Mouse (Mus musculus): ENCODE data around the gene H2al2a. TPM values are rescaled to one million over a fixed set of nuclear protein-coding genes. Genes with fewer than 3 reads are reported as not detected.
A peak's percentile ranks its signal among the peaks of the same experiment; 100 is the strongest.

H2al2a gene
- polyA plus RNA-seq, 1 experiment from 2014 or later, result not detected

DNA sequence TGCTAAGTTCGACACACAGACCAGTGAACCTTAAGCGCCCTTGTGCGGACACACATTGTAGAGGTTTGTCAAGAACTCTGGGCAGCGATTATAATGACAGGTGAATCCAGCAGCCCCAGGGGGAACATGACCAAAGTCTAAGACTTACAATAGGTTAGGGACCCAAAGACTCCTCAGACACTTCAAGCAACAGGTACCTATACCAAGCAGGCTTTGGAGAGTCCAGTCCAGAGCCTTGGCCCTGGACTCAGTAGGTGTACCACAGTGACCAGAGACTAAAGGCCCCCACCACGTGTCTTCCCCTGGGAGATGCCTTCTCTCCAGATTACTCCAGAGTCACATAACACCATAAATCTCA, 35.8 kb upstream of the H2al2a start:
- WGBS (ENCODE audit: missing documents), result 91% methylated on average over 5 of the region's 5 CpGs
- no peak overlapping the region for H3K27ac ChIP-seq
- H3K4me3 ChIP-seq (ENCODE audit: inconsistent target), result no peak overlapping the region
- H3K36me3 ChIP-seq (ENCODE audit: inconsistent target), result no peaks in the 10 kb centered on the region
- H3K79me2 ChIP-seq (ENCODE audit: inconsistent target), result no peaks in the 10 kb centered on the region

DNA sequence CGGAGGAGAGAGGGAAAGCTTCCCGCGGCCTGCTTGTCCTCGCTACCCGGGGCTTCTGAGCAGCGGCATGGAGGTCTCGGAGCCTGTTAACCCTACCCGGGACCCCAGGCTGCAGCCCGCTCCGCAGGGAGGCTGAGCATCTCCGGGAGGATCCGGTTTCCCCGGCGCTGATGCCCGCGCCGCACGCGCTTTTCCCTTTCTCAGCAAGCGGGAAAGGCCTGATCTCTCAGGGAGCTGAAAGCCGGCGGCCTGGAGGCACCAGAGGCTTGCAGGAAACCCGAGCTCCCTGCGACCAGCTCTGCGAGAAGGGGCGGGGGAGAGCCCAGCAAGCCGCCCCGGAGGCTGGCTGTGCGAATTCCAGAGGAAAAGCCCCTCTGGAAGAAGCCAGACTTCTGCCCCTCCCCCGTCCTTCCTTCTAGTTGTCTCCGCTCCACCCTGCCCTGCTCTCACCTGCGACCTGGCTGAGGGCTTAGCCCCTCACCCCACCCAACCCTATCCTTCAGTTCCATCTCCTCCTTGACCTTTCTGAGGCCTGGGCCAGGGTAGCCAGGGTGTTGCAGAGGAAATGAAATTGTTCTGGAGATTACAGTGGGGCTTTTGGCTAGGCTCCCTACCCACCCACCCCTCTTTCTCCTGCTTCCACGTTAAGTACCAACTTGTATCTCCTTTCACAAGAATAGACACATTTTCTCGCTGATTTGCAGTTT, 35.2 kb upstream of the H2al2a start:
- Histone ChIP-seq H3K4me3 (ENCODE audit: inconsistent target) (no peak overlapping the region), H3K27ac (no peak overlapping the region), H3K79me2 (ENCODE audit: inconsistent target) (no peaks in the 10 kb centered on the region), H3K36me3 (ENCODE audit: inconsistent target) (no peaks in the 10 kb centered on the region)
- WGBS (ENCODE audit: missing documents), result 17% methylated on average over 34 of the region's 34 CpGs

DNA sequence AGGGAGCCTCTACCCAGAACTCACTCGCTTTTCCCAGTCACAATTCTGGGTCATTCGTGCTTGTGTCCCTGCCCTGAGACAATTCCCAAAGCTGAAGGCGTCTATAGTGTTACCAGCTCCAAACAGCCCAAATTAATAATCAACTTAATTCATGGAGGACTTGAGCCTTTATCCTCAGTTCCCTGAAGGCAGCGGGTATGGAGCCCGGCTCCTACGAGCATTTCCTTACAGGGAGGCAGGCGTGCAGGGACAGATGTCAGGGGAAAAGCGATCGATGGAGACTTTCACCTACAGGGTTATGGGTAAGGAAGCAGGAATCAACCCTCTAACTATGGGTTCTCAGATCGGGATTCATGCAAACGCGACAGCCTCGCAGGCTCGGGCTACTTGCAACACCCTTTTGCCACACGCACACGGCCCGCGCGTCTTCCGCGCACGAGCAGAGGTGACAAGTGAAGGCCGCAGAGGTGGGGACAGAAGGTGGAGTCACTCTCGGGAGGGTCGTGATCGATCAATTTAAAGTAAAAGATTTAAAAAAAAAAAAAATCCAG, 34.6 kb upstream of the H2al2a start:
- Histone ChIP-seq H3K79me2 (ENCODE audit: inconsistent target) (no peaks in the 10 kb centered on the region), H3K36me3 (ENCODE audit: inconsistent target) (no peaks in the 10 kb centered on the region), H3K4me3 (ENCODE audit: inconsistent target) (no peak overlapping the region), H3K27ac (no peak overlapping the region)
- WGBS (ENCODE audit: missing documents), result 23% methylated on average over 23 of the region's 26 CpGs

- Histone ChIP-seq H3K36me3 (ENCODE audit: inconsistent target) (no peaks in the 10 kb centered on the region), H3K27ac (no peak overlapping the region), H3K4me3 (ENCODE audit: inconsistent target) (no peak overlapping the region), H3K79me2 (ENCODE audit: inconsistent target) (no peaks in the 10 kb centered on the region)
- WGBS (ENCODE audit: missing documents), result 93% methylated on average over 8 of the region's 8 CpGs
These were observed 33.8 kb upstream of the H2al2a start for GRCm38 (mm10) chr2:18030581-18030980.

- no peak overlapping the region for H3K27ac ChIP-seq
- no peaks in the 10 kb centered on the region for H3K79me2 ChIP-seq (ENCODE audit: inconsistent target)
- H3K36me3 ChIP-seq (ENCODE audit: inconsistent target), result no peaks in the 10 kb centered on the region
- WGBS (ENCODE audit: missing documents), result 89% methylated on average over 7 of the region's 7 CpGs
- H3K4me3 ChIP-seq (ENCODE audit: inconsistent target), result no peak overlapping the region
These were observed 32.9 kb upstream of the H2al2a start for GRCm38 (mm10) chr2:18029656-18030055.

DNA sequence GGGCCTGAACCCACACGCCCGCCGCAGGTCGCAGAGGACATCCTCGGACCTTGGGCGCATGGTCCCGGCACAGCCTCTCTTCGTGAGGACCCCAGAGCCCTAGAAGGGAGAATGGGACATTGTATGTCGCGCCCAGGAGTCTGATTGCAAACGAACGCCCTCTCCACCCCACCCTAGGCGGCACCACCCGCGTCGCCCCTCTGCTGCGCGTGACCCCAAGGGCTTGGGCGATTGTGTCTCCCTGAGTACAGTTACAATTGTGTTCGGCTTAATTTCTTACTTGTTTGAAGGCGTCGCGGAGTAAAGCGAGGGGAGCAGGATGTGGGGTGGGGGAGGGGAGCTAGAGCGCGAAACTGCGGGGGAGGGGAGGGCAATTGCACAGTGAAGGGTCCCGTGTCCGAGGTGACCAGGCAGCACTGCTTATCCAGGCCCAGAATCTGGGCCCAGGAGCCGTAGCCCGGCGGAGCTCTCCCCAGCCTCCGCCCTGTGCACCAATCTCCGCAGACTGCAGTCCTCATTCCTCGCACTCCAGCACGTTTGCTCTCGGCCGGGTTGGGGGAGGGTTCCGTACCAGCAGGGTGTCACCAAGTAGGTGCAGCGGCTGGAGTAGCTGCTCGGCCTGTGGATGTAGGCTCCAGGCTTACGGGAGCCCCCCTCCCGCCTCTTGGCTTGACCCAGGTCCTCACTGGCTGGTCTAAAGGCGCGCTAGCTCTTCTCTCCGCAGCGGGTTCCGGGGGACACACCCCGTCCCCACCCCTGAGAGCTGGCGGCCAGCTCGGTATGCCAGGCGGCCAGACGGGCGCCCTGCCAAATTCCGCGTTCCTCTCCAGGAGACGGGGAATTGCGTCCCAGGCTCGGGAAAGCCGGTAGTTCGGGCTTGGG, 31.6 kb upstream of the H2al2a start:
- WGBS (ENCODE audit: missing documents), result 1% methylated on average over 61 of the region's 61 CpGs
- H3K27ac ChIP-seq, result peak overlapping the region; percentile 5; the same call in 1 of the 2 replicates
- peak overlapping the region; percentile 58 for H3K4me3 ChIP-seq (ENCODE audit: inconsistent target)
- no peaks in the 10 kb centered on the region for H3K36me3 ChIP-seq (ENCODE audit: inconsistent target)
- H3K79me2 ChIP-seq (ENCODE audit: inconsistent target), result no peaks in the 10 kb centered on the region

GRCm38 (mm10) chr2:18027448-18028139, 30.8 kb upstream of the H2al2a start:
- Histone ChIP-seq H3K36me3 (ENCODE audit: inconsistent target) (no peaks in the 10 kb centered on the region), H3K27ac (peak overlapping the region; percentile 5; the same call in 1 of the 2 replicates), H3K79me2 (ENCODE audit: inconsistent target) (no peaks in the 10 kb centered on the region), H3K4me3 (ENCODE audit: inconsistent target) (peak overlapping the region; percentile 58)
- WGBS (ENCODE audit: missing documents), result under 1% methylated on average over 44 of the region's 44 CpGs

DNA sequence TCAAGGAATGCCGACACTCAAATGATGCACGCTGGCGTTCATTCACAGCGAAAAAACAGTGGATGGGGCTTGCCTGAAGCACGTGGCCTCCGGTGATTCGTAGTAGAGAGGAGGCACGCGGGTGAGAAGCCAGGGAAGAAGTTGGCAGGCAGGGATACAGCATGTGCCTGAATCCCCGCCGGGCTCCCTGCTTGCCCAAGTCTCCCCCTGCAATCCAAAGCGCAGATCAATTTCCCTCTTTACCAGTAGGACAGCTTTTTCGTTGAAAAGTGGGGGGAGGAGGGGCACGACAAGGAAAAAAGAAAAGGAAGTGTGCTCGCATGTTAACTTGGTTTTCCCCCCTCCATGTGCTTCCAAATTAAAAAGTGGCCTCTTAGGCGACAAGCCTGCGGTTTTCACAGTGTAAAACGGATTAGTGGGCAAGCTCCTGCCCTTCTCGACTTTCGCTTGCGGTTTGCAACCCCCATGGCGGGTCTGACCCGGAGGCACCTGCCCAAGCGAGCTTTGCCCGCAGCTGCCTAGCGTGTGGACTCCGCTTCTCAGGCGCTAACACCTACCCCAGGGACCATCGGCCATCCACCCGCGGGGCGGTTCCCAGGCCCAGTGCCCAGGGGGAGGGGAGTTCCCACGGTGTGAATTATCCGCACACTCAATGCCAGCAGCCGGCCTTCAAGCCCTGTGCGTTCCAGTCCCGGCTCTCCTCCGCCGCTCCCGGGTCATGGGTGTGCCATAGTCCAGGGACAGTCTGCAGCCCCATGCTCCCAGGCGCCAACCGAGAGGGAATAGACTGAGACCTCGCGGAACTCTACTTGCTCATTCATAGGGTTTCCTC, 29.6 kb upstream of the H2al2a start:
- 1% methylated on average over 44 of the region's 44 CpGs for WGBS (ENCODE audit: missing documents)

GRCm38 (mm10) chr2:18025781-18026115, 29.0 kb upstream of the H2al2a start:
- no peaks in the 10 kb centered on the region for H3K36me3 ChIP-seq (ENCODE audit: inconsistent target)
- no peaks in the 10 kb centered on the region for H3K79me2 ChIP-seq (ENCODE audit: inconsistent target)
- peak overlapping the region; percentile 58 for H3K4me3 ChIP-seq (ENCODE audit: inconsistent target)
- WGBS (ENCODE audit: missing documents), result 3% methylated on average over 14 of the region's 14 CpGs
- no peak overlapping the region for H3K27ac ChIP-seq

More for the DNA sequence above, 29.6 kb upstream of the H2al2a start:
- H3K27ac ChIP-seq, result no peak overlapping the region
- H3K36me3 ChIP-seq (ENCODE audit: inconsistent target), result no peaks in the 10 kb centered on the region
- no peaks in the 10 kb centered on the region for H3K79me2 ChIP-seq (ENCODE audit: inconsistent target)
- H3K4me3 ChIP-seq (ENCODE audit: inconsistent target), result peak overlapping the region; percentile 58

GRCm38 (mm10) chr2:18025116-18025515, 28.4 kb upstream of the H2al2a start:
- no peak overlapping the region for H3K4me3 ChIP-seq (ENCODE audit: inconsistent target)
- H3K27ac ChIP-seq, result no peak overlapping the region
- H3K36me3 ChIP-seq (ENCODE audit: inconsistent target), result no peaks in the 10 kb centered on the region
- 75% methylated on average over 5 of the region's 5 CpGs for WGBS (ENCODE audit: missing documents)
- no peaks in the 10 kb centered on the region for H3K79me2 ChIP-seq (ENCODE audit: inconsistent target)

DNA sequence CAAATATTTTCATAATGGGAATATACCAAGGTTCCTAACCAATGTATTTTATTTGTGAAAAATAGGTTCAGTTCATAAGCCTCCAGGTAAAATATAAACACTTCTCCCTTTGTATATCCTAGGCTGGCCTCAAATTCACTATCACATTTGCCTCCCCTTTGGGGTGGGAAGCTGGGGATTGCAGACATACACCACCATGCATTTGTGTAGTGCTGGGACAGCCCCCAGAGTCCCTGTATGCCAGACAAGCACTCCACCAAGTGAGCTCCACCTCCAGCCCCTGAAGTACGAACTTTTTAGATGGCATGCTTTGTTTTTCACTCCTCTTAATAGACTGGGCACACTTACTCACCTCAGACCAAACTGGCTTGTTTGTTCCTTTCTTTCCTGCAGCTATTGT, 26.1 kb upstream of the H2al2a start:
- H3K27ac ChIP-seq, result no peak overlapping the region
- 89% methylated on average over 1 of the region's 1 CpGs for WGBS (ENCODE audit: missing documents)
- no peaks in the 10 kb centered on the region for H3K36me3 ChIP-seq (ENCODE audit: inconsistent target)
- no peak overlapping the region for H3K4me3 ChIP-seq (ENCODE audit: inconsistent target)
- H3K79me2 ChIP-seq (ENCODE audit: inconsistent target), result no peaks in the 10 kb centered on the region

- Histone ChIP-seq H3K27ac (no peak overlapping the region), H3K36me3 (ENCODE audit: inconsistent target) (no peaks in the 10 kb centered on the region), H3K4me3 (ENCODE audit: inconsistent target) (no peak overlapping the region), H3K79me2 (ENCODE audit: inconsistent target) (no peaks in the 10 kb centered on the region)
- 93% methylated on average over 1 of the region's 1 CpGs for WGBS (ENCODE audit: missing documents)
These were observed 22.4 kb upstream of the H2al2a start for GRCm38 (mm10) chr2:18019122-18019521.

DNA sequence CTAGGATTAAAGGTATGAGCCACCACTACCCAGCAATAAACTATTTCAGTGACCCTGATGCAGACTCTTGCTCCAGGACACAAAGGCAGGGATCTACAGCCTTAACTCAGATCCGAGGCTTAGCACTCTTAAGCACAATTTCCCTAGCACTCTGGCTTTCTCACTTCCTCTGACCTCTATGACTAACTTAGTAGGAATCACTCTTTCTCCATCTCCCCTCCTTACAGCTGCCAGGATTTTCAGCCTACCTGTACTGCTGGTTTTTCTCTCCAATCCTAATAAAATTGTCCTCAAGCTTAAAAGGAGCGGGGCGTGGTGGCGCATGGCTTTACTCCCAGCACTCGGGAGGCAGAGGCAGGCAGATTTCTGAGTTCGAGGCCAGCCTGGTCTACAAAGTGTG, 20.6 kb upstream of the H2al2a start:
- H3K4me3 ChIP-seq (ENCODE audit: inconsistent target), result no peak overlapping the region
- H3K27ac ChIP-seq, result no peak overlapping the region
- no peaks in the 10 kb centered on the region for H3K36me3 ChIP-seq (ENCODE audit: inconsistent target)
- WGBS (ENCODE audit: missing documents), result 96% methylated on average over 4 of the region's 6 CpGs
- no peaks in the 10 kb centered on the region for H3K79me2 ChIP-seq (ENCODE audit: inconsistent target)

DNA sequence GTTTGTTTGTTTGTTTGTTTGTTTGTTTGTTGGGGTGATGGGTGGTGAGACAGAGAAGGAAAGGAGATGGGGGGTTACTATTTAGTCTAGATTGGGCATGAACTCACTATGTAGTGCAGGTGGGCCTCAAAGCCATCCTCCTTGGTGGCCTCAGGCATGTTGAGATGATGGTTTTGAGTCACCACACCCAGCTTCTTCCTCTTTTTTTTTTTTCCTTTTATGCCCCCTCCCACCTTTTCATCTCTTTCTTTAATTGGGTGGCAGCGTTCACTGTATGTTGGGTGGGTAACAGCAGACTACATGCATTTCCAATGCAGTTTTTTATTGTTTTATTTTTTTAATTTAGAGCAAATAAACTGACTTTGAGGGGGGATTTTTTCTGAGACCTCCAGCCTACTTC, 19.9 kb upstream of the H2al2a start:
- 88% methylated on average over 1 of the region's 1 CpGs for WGBS (ENCODE audit: missing documents)
- no peak overlapping the region for H3K27ac ChIP-seq
- H3K4me3 ChIP-seq (ENCODE audit: inconsistent target), result no peak overlapping the region
- H3K79me2 ChIP-seq (ENCODE audit: inconsistent target), result no peaks in the 10 kb centered on the region
- no peaks in the 10 kb centered on the region for H3K36me3 ChIP-seq (ENCODE audit: inconsistent target)

Measured in macrophage (primary cell).